Mouse (Mus musculus) ES-E14 (cell line): ENCODE measurements around the gene Klrb1f.

ENCODE experiments used
- CHD2 ChIP-seq: IDR thresholded peaks from 2 replicates; pipeline ENCODE4 v1.6.1; 2014; ENCODE audit warnings: mild to moderate bottlenecking, low read depth, low read length, inconsistent platforms
- HCFC1 ChIP-seq: IDR thresholded peaks from 2 replicates; pipeline ENCODE4 v1.6.1; 2012; ENCODE audit warnings: low read length, inconsistent platforms, borderline replicate concordance; ENCODE audit not compliant: insufficient read depth
- MAFK ChIP-seq: IDR thresholded peaks from 2 replicates; pipeline ENCODE4 v1.6.1; 2014; ENCODE audit warnings: mild to moderate bottlenecking, low read depth, low read length, inconsistent platforms; ENCODE audit not compliant: insufficient read depth
- ZC3H11A ChIP-seq: IDR thresholded peaks from 2 replicates; pipeline ENCODE4 v1.6.1; 2012; ENCODE audit warnings: low read depth, mild to moderate bottlenecking, inconsistent platforms, low read length, borderline replicate concordance
- ZNF384 ChIP-seq: IDR thresholded peaks from 2 replicates; pipeline ENCODE4 v1.6.1; 2012; ENCODE audit warnings: low read depth, low read length, inconsistent platforms

DNA sequence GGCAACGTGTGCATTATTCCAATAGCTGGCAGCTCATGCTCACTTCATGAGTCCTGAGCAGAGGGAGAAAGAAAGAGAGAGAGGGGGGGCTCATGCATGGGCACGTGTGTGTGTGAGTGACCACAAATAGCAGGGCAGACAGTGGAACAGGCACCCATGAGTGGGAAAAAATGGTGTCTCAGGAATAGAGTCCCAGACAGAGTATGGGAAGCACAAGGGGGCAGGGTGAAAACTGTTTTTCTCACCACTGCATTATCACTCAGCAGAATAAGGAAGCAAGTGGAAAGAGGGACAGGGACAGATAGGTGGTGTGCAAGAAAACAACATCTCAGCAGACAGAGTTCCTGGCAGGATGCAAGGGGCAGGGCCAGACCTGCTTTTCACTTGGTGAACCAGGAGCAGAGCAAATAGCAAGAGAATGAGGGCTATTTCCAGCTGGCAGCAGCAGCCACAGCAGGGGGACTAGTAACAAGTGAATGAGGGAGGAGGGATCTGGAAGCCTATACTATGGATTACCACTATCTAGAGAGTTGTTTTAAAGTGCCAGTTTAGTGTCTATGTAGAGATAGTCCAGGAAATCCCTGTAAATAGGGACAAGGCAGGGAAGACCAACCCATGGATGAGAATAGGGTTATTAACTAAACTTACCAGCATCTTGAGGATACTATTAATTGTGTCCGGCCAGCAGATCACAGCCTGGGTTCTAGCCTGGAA is 49.5 kb upstream of the Klrb1f start:
- TF ChIP-seq CHD2 (no peak), MAFK (no peak), ZNF384 (no peak), ZC3H11A (no peak), HCFC1 (no peak)
